Mouse (Mus musculus) spleen, adult 10 weeks (tissue): ENCODE data around the gene Thap7. TPM values are rescaled to one million over a fixed set of nuclear protein-coding genes. Genes with fewer than 3 reads are reported as not detected.

Experiments
- polyA plus RNA-seq: library from polyadenylated mRNA; stranded (reverse); fragments of 350-450 nt; fragmentation: Illumina TruSeq; extraction: RNeasy Lipid Tissue Mini Kit (QIAGEN cat#74804); gene quantifications from one replicate; pipeline ENCODE4 v1.2.3, GENCODE M21; 2015; ENCODE audit warnings: low replicate concordance; ENCODE audit not compliant: insufficient read depth

The Thap7 gene
- polyA plus RNA-seq: 8.5 TPM

GRCm38 (mm10) chr16:17530640-17531288 is at the start of gene Thap7:
TSS of gene Thap7 (minus strand) at chr16:17531136.

GRCm38 (mm10) chr16:17561751-17562208 is 30.8 kb upstream of the Thap7 start, which contains the start of gene P2rx6:
TSS of gene P2rx6 (plus strand) at chr16:17561885.

GRCm38 (mm10) chr16:17561128-17561750 is 30.3 kb upstream of the Thap7 start, which contains the start of gene Lrrc74b:
TSS of gene Lrrc74b (minus strand) at chr16:17561247.

GRCm38 (mm10) chr16:17508546-17509239 is 22.2 kb downstream of the Thap7 start, which contains the start of gene Lztr1:
TSS of gene Lztr1 (plus strand) at chr16:17508688.

GRCm38 (mm10) chr16:17489469-17490111 is 41.3 kb downstream of the Thap7 start, which contains the start of gene Aifm3:
TSS of gene Aifm3 (plus strand) at chr16:17489611.

Other genes with a start within 250 kb of the Thap7 start
- gene Serpind1, start 199.8 kb downstream of the Thap7 start, polyA plus RNA-seq: 0.11 TPM
- gene Snap29, start 125.2 kb downstream of the Thap7 start, polyA plus RNA-seq: 84.8 TPM
- gene Pi4ka, start 124.8 kb downstream of the Thap7 start, polyA plus RNA-seq: 96.5 TPM
- gene Crkl, start 79.1 kb downstream of the Thap7 start, polyA plus RNA-seq: 51.0 TPM
- not detected for gene Aifm3, start 41.5 kb downstream of the Thap7 start, polyA plus RNA-seq
- 43.9 TPM for gene Lztr1, start 22.4 kb downstream of the Thap7 start, polyA plus RNA-seq
- gene Lrrc74b, start 30.1 kb upstream of the Thap7 start, polyA plus RNA-seq: 0.15 TPM
- gene P2rx6, start 30.7 kb upstream of the Thap7 start, polyA plus RNA-seq: 0.22 TPM
- 1.4 TPM for gene Slc7a4, start 52.1 kb upstream of the Thap7 start, polyA plus RNA-seq
- 22.8 TPM for gene Smpd4, start 88.2 kb upstream of the Thap7 start, polyA plus RNA-seq
- gene Ccdc74a, start 115.3 kb upstream of the Thap7 start, polyA plus RNA-seq: not detected
- gene Med15, start 201.8 kb upstream of the Thap7 start, polyA plus RNA-seq: 40.6 TPM
- 11.1 TPM for gene Klhl22, start 228.5 kb upstream of the Thap7 start, polyA plus RNA-seq